Mouse (Mus musculus) liver, postnatal 0 days (tissue): ENCODE results near the gene Ackr3.

Source experiments
- CTCF ChIP-seq: sonication (generic); IDR thresholded peaks from 2 replicates; pipeline ENCODE4 v1.5.1; 2016; ENCODE audit warnings: antibody characterized with exemption, low read depth
- EP300 ChIP-seq: IDR thresholded peaks from 2 replicates; pipeline ENCODE4 v1.6.1; 2016; ENCODE audit warnings: antibody characterized with exemption, low read depth, mild to moderate bottlenecking

- no peak for TF ChIP-seq CTCF
- TF ChIP-seq EP300: no peak
These were observed 2.5 kb upstream of the Ackr3 start for GRCm38 (mm10) chr1:90201246-90201645.
